Mouse (Mus musculus) olfactory bulb, adult 2 months (tissue): ENCODE data around the gene Prrc2c.

Experiments
- CTCF ChIP-seq: fragments of 200-500 bp; IDR thresholded peaks from 2 replicates; pipeline ENCODE4 v1.5.1; 2012; ENCODE audit warnings: low read depth, mild to moderate bottlenecking, low read length, moderate library complexity; ENCODE audit not compliant: insufficient read depth
- POLR2A ChIP-seq: fragments of 200-500 bp; IDR thresholded peaks from 2 replicates; pipeline ENCODE4 v1.6.1; 2012; ENCODE audit warnings: mild to moderate bottlenecking, low read depth, low read length, moderate library complexity; ENCODE audit not compliant: insufficient read depth

- TF ChIP-seq POLR2A (no peak), CTCF (no peak)
Observed at GRCm38 (mm10) chr1:162739406-162739805, 950 bp downstream of the Prrc2c start.
